In genomic region chr3:121553294-121553693, GRCm38 (mm10) we compare ENCODE assay signal across 10 mouse cellular contexts. TPM values are rescaled to one million over a fixed set of nuclear protein-coding genes. Genes with fewer than 3 reads are reported as not detected.
DNase-seq lines count a peak whose midpoint lies in the region; ATAC-seq lines count a peak whose summit lies in the region.
"Had no signal": no experiment of that assay in that cellular context is flagged by ENCODE, and none has a peak within 500 bp of the region (broad histone marks: within the 10 kb centered on the region; RNA-seq: fewer than 3 reads in every experiment).

No protein-coding gene starts in this region.

- no peak overlapping the region for H3K4me2 ChIP-seq in midbrain, embryonic 14.5 days (ENCODE audit: low read length)
- H3K4me2 ChIP-seq in midbrain, embryonic 15.5 days, result no peak overlapping the region
- no peak overlapping the region for H3K4me2 ChIP-seq in forebrain, embryonic 14.5 days (ENCODE audit: low read length)
- H3K4me2 ChIP-seq: hindbrain, embryonic 14.5 days had no signal

- DNase-seq in midbrain, embryonic 14.5 days, result peak; percentile 14
- DNase-seq in kidney, postnatal 36 days, result peak; percentile 51 to 71
- no peak for DNase-seq in embryo, embryonic 11 days
- no peak for DNase-seq in layer of hippocampus, adult 9-11 months
- no peak for DNase-seq in forebrain, embryonic 14.5 days (ENCODE audit: low spot score)

- H3K36me3 ChIP-seq in midbrain, embryonic 14.5 days (ENCODE audit: control insufficient read depth, insufficient read depth, low read length), result no peaks in the 10 kb centered on the region
- no peaks in the 10 kb centered on the region for H3K36me3 ChIP-seq in midbrain, embryonic 15.5 days (replicated peaks)
- no peaks in the 10 kb centered on the region for H3K36me3 ChIP-seq in forebrain, embryonic 14.5 days (ENCODE audit: control insufficient read depth, insufficient read depth, low read length)

- H3K9ac ChIP-seq in midbrain, embryonic 14.5 days (replicated peaks; ENCODE audit: low read length), result no peak overlapping the region
- H3K9ac ChIP-seq in midbrain, embryonic 15.5 days, result no peak overlapping the region
- no peak overlapping the region for H3K9ac ChIP-seq in forebrain, embryonic 14.5 days (ENCODE audit: low read length)
- H3K9ac ChIP-seq: hindbrain, embryonic 14.5 days had no signal

- no peak for ATAC-seq in midbrain, embryonic 14.5 days (ENCODE audit: low FRiP score, low TSS enrichment)
- ATAC-seq in midbrain, embryonic 15.5 days (replicated peaks), result no peak
- ATAC-seq in common myeloid progenitor, adult 5-6 weeks (replicated peaks; ENCODE audit: low read depth, poor library complexity, severe bottlenecking), result peak; percentile 57
- no peak for ATAC-seq in forebrain, embryonic 14.5 days

- 81% methylated on average over 14 of the region's 14 CpGs for WGBS in midbrain, embryonic 14.5 days
- 74% methylated on average over 14 of the region's 14 CpGs for WGBS in midbrain, embryonic 15.5 days
- WGBS in forebrain, embryonic 14.5 days, result 85% methylated on average over 14 of the region's 14 CpGs

- H3K4me3 ChIP-seq in midbrain, embryonic 14.5 days (replicated peaks; ENCODE audit: low read depth, low read length), result no peak overlapping the region
- H3K4me3 ChIP-seq in midbrain, embryonic 15.5 days, result no peak overlapping the region
- no peak overlapping the region for H3K4me3 ChIP-seq in forebrain, embryonic 14.5 days (ENCODE audit: low read depth, low read length)

- H3K27ac ChIP-seq in midbrain, embryonic 14.5 days (replicated peaks; ENCODE audit: low read depth, low read length), result no peak overlapping the region
- no peak overlapping the region for H3K27ac ChIP-seq in midbrain, embryonic 15.5 days
- no peak overlapping the region for H3K27ac ChIP-seq in forebrain, embryonic 14.5 days (ENCODE audit: low read depth, low read length)
- H3K27ac ChIP-seq: hindbrain, embryonic 14.5 days had no signal

- H3K9me3 ChIP-seq in midbrain, embryonic 14.5 days (ENCODE audit: control insufficient read depth, low read length), result no peaks in the 10 kb centered on the region
- no peaks in the 10 kb centered on the region for H3K9me3 ChIP-seq in midbrain, embryonic 15.5 days
- H3K9me3 ChIP-seq in forebrain, embryonic 14.5 days (replicated peaks; ENCODE audit: control insufficient read depth, low read length), result no peaks in the 10 kb centered on the region

- H3K27me3 ChIP-seq in midbrain, embryonic 14.5 days (ENCODE audit: control insufficient read depth, insufficient read depth, low read length), result no peaks in the 10 kb centered on the region
- H3K27me3 ChIP-seq in midbrain, embryonic 15.5 days (replicated peaks), result no peaks in the 10 kb centered on the region
- no peaks in the 10 kb centered on the region for H3K27me3 ChIP-seq in forebrain, embryonic 14.5 days (replicated peaks; ENCODE audit: control insufficient read depth, insufficient read depth, low read length)

- H3K4me1 ChIP-seq in midbrain, embryonic 14.5 days (ENCODE audit: control insufficient read depth, insufficient read depth, low read length), result no peaks in the 10 kb centered on the region
- H3K4me1 ChIP-seq in midbrain, embryonic 15.5 days, result no peaks in the 10 kb centered on the region
- no peaks in the 10 kb centered on the region for H3K4me1 ChIP-seq in forebrain, embryonic 14.5 days (ENCODE audit: control insufficient read depth, insufficient read depth, low read length)

RNA-seq across cellular contexts. Expression of gene Slc44a3, which starts 21.1 kb away (rescaled TPM):
- polyA plus RNA-seq in midbrain, embryonic 14.5 days (2014; fragmentation: Nextera tagmentation; extraction: Ambion mirVana), result 0.51 and 0.63 TPM in 2 replicates
- polyA plus RNA-seq in midbrain, embryonic 15.5 days (2015; fragmentation: Nextera tagmentation; extraction: Ambion mirVana), result 1.1 and 1.2 TPM in 2 replicates
- total RNA-seq in common myeloid progenitor, adult 5-6 weeks (2017), result 0.46 TPM in 1 of 2 replicates, not detected in the other
- 0.42 and 0.52 TPM in 2 replicates for polyA plus RNA-seq in forebrain, embryonic 14.5 days (2014; fragmentation: Nextera tagmentation; extraction: Ambion mirVana)
- total RNA-seq: left cerebral cortex, postnatal 25 days; neutrophil, adult 5-6 weeks had no signal

Comparison
In these comparisons a context has a peak if more than half of its experiments do, and no peak if none do; other contexts are left out.
1. DNase-seq: peak in midbrain, embryonic 14.5 days (single experiment) and kidney, postnatal 36 days (2 of 2); none in embryo, embryonic 11 days (single experiment), layer of hippocampus, adult 9-11 months (single experiment) and forebrain, embryonic 14.5 days (single experiment).